Mouse (Mus musculus): ENCODE measurements around the gene Gm10320. TPM values are rescaled to one million over a fixed set of nuclear protein-coding genes. Genes with fewer than 3 reads are reported as not detected.

Gm10320 gene
- total and polyA plus RNA-seq, 3 experiments = 0.60 to 0.93 TPM; not detected in 1

GRCm38 (mm10) chr13:98476175-98476838 lies 15.5 kb downstream of the Gm10320 start:
- no peaks in the 10 kb centered on the region for H3K9me3 ChIP-seq (replicated peaks)
- H3K4me1 ChIP-seq (ENCODE audit: insufficient read depth, low read depth, low read length) = no peaks in the 10 kb centered on the region
- TF ChIP-seq TAL1 (conservative IDR thresholded peaks at IDR 0.05; ENCODE audit: low read depth, low read length) = no peak
- TF ChIP-seq POLR2AphosphoS5 (IDR thresholded peaks at IDR 0.05; ENCODE audit: insufficient replicate concordance, low read depth, low read length) = no peak
- TF ChIP-seq GATA1 (IDR thresholded peaks at IDR 0.05; ENCODE audit: borderline replicate concordance, low read length) = no peak
- no peaks in the 10 kb centered on the region for H3K36me3 ChIP-seq (replicated peaks)
- no peak for ATAC-seq (ENCODE audit: extremely low read depth, insufficient number of reproducible peaks, low FRiP score, poor library complexity, severe bottlenecking)
- DNase-seq (ENCODE audit: low spot score) = no peak
- H3K27me3 ChIP-seq (ENCODE audit: insufficient read depth, low read length) = peaks cover 12% of the 10 kb centered on the region
- no peak overlapping the region for H3K4me3 ChIP-seq (ENCODE audit: low read depth, low read length)

- no peak for TF ChIP-seq GATA2 (IDR thresholded peaks at IDR 0.05; ENCODE audit: borderline replicate concordance, low read depth, low read length)
- no peak for TF ChIP-seq GATA1 (IDR thresholded peaks at IDR 0.05; ENCODE audit: borderline replicate concordance, low read length)
- TF ChIP-seq POLR2AphosphoS5 (IDR thresholded peaks at IDR 0.05; ENCODE audit: insufficient replicate concordance, low read depth, low read length) = no peak
- no peak for TF ChIP-seq CTCF (IDR thresholded peaks at IDR 0.05; ENCODE audit: low read depth, low read length)
- no peak for TF ChIP-seq TAL1 (conservative IDR thresholded peaks at IDR 0.05; ENCODE audit: low read depth, low read length)
- Histone ChIP-seq H3K4me1 (ENCODE audit: insufficient read depth, low read depth, low read length) (no peaks in the 10 kb centered on the region), H3K4me3 (ENCODE audit: low read depth, low read length) (no peak overlapping the region), H3K9me3 (replicated peaks) (no peaks in the 10 kb centered on the region), H3K27me3 (ENCODE audit: insufficient read depth, low read length) (peaks cover 12% of the 10 kb centered on the region), H3K36me3 (replicated peaks) (no peaks in the 10 kb centered on the region)
- ATAC-seq (ENCODE audit: extremely low read depth, insufficient number of reproducible peaks, low FRiP score, poor library complexity, severe bottlenecking) = no peak
- no peak for DNase-seq (ENCODE audit: low spot score)
Measured at GRCm38 (mm10) chr13:98475681-98476080, 16.1 kb downstream of the Gm10320 start.

- no peak overlapping the region for H3K4me3 ChIP-seq (ENCODE audit: low read depth, low read length)
- no peaks in the 10 kb centered on the region for H3K4me1 ChIP-seq (ENCODE audit: insufficient read depth, low read depth, low read length)
- no peak for DNase-seq (ENCODE audit: low spot score)
- H3K27me3 ChIP-seq (ENCODE audit: insufficient read depth, low read length) = peaks cover 12% of the 10 kb centered on the region
- TF ChIP-seq TAL1 (conservative IDR thresholded peaks at IDR 0.05; ENCODE audit: low read depth, low read length) = no peak
- TF ChIP-seq CTCF (IDR thresholded peaks at IDR 0.05; ENCODE audit: low read depth, low read length) = no peak
- no peak for TF ChIP-seq GATA2 (IDR thresholded peaks at IDR 0.05; ENCODE audit: borderline replicate concordance, low read depth, low read length)
- no peak for TF ChIP-seq POLR2AphosphoS5 (IDR thresholded peaks at IDR 0.05; ENCODE audit: insufficient replicate concordance, low read depth, low read length)
- no peaks in the 10 kb centered on the region for H3K36me3 ChIP-seq (replicated peaks)
- ATAC-seq (ENCODE audit: extremely low read depth, insufficient number of reproducible peaks, low FRiP score, poor library complexity, severe bottlenecking) = no peak
- no peaks in the 10 kb centered on the region for H3K9me3 ChIP-seq (replicated peaks)
Measured at GRCm38 (mm10) chr13:98473034-98473433, 18.8 kb downstream of the Gm10320 start.

DNA sequence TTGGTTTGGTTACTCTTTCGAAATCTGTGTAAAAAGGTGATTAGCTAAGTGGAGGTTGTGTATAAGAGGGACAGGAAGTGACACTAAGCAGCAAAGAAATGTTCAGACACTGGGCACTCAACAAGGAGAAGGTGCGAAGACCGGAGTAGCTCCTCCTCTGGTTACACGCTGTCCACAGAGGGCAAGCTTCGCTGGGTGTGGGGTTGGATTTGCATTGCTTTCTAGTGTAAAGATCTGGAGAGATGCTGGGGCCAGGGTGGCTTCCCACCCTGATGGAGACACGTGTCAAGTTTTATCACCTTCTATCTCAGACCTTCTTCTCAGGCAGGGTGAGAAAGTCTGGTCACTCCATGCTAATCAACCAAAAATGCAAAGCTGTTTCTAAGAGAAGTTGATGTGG lies 20.0 kb downstream of the Gm10320 start:
- Histone ChIP-seq H3K9me3 (replicated peaks) (no peaks in the 10 kb centered on the region), H3K27me3 (ENCODE audit: insufficient read depth, low read length) (peaks cover 12% of the 10 kb centered on the region), H3K4me1 (ENCODE audit: insufficient read depth, low read depth, low read length) (no peaks in the 10 kb centered on the region), H3K4me3 (ENCODE audit: low read depth, low read length) (no peak overlapping the region), H3K36me3 (replicated peaks) (no peaks in the 10 kb centered on the region)
- TF ChIP-seq CTCF (IDR thresholded peaks at IDR 0.05; ENCODE audit: low read depth, low read length) (no peak), POLR2AphosphoS5 (IDR thresholded peaks at IDR 0.05; ENCODE audit: insufficient replicate concordance, low read depth, low read length) (no peak), TAL1 (conservative IDR thresholded peaks at IDR 0.05; ENCODE audit: low read depth, low read length) (no peak), GATA2 (IDR thresholded peaks at IDR 0.05; ENCODE audit: borderline replicate concordance, low read depth, low read length) (no peak), GATA1 (IDR thresholded peaks at IDR 0.05; ENCODE audit: borderline replicate concordance, low read length) (no peak)
- DNase-seq (ENCODE audit: low spot score) (no peak), ATAC-seq (ENCODE audit: extremely low read depth, insufficient number of reproducible peaks, low FRiP score, poor library complexity, severe bottlenecking) (no peak)

DNA sequence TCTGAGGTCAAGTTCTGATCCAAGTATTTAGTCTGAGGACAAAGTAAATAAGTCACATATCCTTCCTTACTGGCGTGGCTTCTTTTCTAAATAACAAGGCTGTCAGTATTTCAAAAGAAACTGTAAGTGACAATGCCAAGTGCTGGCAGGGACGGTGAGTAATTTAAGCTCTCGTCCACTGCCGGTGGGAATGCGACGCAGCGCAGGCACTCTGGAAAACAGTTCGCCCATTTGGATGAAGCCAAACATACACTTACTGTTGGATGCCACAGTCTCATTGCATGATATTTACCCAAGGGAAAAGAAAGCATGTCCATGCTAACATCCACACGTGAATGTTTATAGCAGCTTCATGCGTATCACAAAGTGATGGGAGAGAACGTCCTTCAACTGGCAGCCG lies 21.5 kb downstream of the Gm10320 start:
- Histone ChIP-seq H3K4me1 (ENCODE audit: insufficient read depth, low read depth, low read length) (no peaks in the 10 kb centered on the region), H3K9me3 (replicated peaks) (no peaks in the 10 kb centered on the region), H3K4me3 (ENCODE audit: low read depth, low read length) (no peak overlapping the region), H3K36me3 (replicated peaks) (no peaks in the 10 kb centered on the region), H3K27me3 (ENCODE audit: insufficient read depth, low read length) (peaks cover 9% of the 10 kb centered on the region)
- TF ChIP-seq POLR2AphosphoS5 (IDR thresholded peaks at IDR 0.05; ENCODE audit: insufficient replicate concordance, low read depth, low read length) = no peak
- TF ChIP-seq GATA1 (IDR thresholded peaks at IDR 0.05; ENCODE audit: borderline replicate concordance, low read length) = no peak
- TF ChIP-seq GATA2 (IDR thresholded peaks at IDR 0.05; ENCODE audit: borderline replicate concordance, low read depth, low read length) = no peak
- TF ChIP-seq CTCF (IDR thresholded peaks at IDR 0.05; ENCODE audit: low read depth, low read length) = no peak
- no peak for DNase-seq (ENCODE audit: low spot score)
- no peak for ATAC-seq (ENCODE audit: extremely low read depth, insufficient number of reproducible peaks, low FRiP score, poor library complexity, severe bottlenecking)

GRCm38 (mm10) chr13:98469916-98470315 lies 21.9 kb downstream of the Gm10320 start:
- peaks cover 7% of the 10 kb centered on the region for H3K27me3 ChIP-seq (ENCODE audit: insufficient read depth, low read length)

More at GRCm38 (mm10) chr13:98469916-98470315, 21.9 kb downstream of the Gm10320 start:
- H3K4me1 ChIP-seq (ENCODE audit: insufficient read depth, low read depth, low read length) = no peaks in the 10 kb centered on the region
- DNase-seq (ENCODE audit: low spot score) = no peak
- H3K36me3 ChIP-seq (replicated peaks) = no peaks in the 10 kb centered on the region
- ATAC-seq (ENCODE audit: extremely low read depth, insufficient number of reproducible peaks, low FRiP score, poor library complexity, severe bottlenecking) = no peak
- no peak overlapping the region for H3K4me3 ChIP-seq (ENCODE audit: low read depth, low read length)
- TF ChIP-seq TAL1 (conservative IDR thresholded peaks at IDR 0.05; ENCODE audit: low read depth, low read length) (no peak), CTCF (IDR thresholded peaks at IDR 0.05; ENCODE audit: low read depth, low read length) (no peak), GATA2 (IDR thresholded peaks at IDR 0.05; ENCODE audit: borderline replicate concordance, low read depth, low read length) (no peak), POLR2AphosphoS5 (IDR thresholded peaks at IDR 0.05; ENCODE audit: insufficient replicate concordance, low read depth, low read length) (no peak), GATA1 (IDR thresholded peaks at IDR 0.05; ENCODE audit: borderline replicate concordance, low read length) (no peak)
- no peaks in the 10 kb centered on the region for H3K9me3 ChIP-seq (replicated peaks)
